Mouse (Mus musculus) heart, postnatal 0 days (tissue): ENCODE measurements around the gene Sdr39u1. TPM values are rescaled to one million over a fixed set of nuclear protein-coding genes. Genes with fewer than 3 reads are reported as not detected.

Experiments used
- ATAC-seq: fragments of 200-750 bp; cut with Nextera tagmentation; 2 replicates; pipeline ENCODE4 v1.8.0; 2017; ENCODE audit warnings: low read depth, moderate number of reproducible peaks, moderate library complexity; ENCODE audit not compliant: insufficient read depth
- DNase-seq: peaks from one replicate; pipeline ENCODE4 v3.0.0-alpha.2; 2016; ENCODE audit warnings: low spot score
- H3K27ac ChIP-seq: fragments of 300-500 bp; sonication (generic); 2 replicates; pipeline ENCODE4 v1.5.1; 2014; ENCODE audit warnings: low read depth, mild to moderate bottlenecking
- H3K27me3 ChIP-seq: fragments of 300-500 bp; sonication (generic); 2 replicates; pipeline ENCODE4 v1.6.1; 2014; ENCODE audit warnings: low read length, mixed read lengths; ENCODE audit not compliant: control insufficient read depth, insufficient read depth
- H3K36me3 ChIP-seq: fragments of 300-500 bp; sonication (generic); replicated peaks from 2 replicates; pipeline ENCODE4 v1.6.1; 2014; ENCODE audit warnings: low read length, mixed read lengths; ENCODE audit not compliant: control insufficient read depth, insufficient read depth
- H3K4me1 ChIP-seq: fragments of 300-500 bp; sonication (generic); 2 replicates; pipeline ENCODE4 v1.6.1; 2014; ENCODE audit warnings: antibody characterized with exemption; ENCODE audit not compliant: control insufficient read depth, insufficient read depth
- H3K4me2 ChIP-seq: fragments of 300-500 bp; sonication (generic); 2 replicates; pipeline ENCODE4 v1.6.1; 2014; ENCODE audit warnings: low read depth, mild to moderate bottlenecking, low read length, moderate library complexity
- H3K4me3 ChIP-seq: fragments of 300-500 bp; sonication (generic); 2 replicates; pipeline ENCODE4 v1.5.1; 2014; ENCODE audit warnings: low read depth, low read length
- H3K9ac ChIP-seq: fragments of 300-500 bp; sonication (generic); replicated peaks from 2 replicates; pipeline ENCODE4 v1.6.1; 2014; ENCODE audit warnings: low read depth, low read length, mixed read lengths
- H3K9me3 ChIP-seq: fragments of 300-500 bp; sonication (generic); replicated peaks from 2 replicates; pipeline ENCODE4 v1.6.1; 2016; ENCODE audit warnings: low read length; ENCODE audit not compliant: control insufficient read depth
- CTCF ChIP-seq: IDR thresholded peaks from 2 replicates; pipeline ENCODE4 v1.5.1; 2016; ENCODE audit warnings: antibody characterized with exemption, control low read depth, low read depth
- EP300 ChIP-seq: IDR thresholded peaks from 2 replicates; pipeline ENCODE4 v1.6.1; 2016; ENCODE audit warnings: antibody characterized with exemption, low read depth
- WGBS: fragments of 180-500 bp; shearing (Covaris S2); extraction: QIAGEN DNeasy Blood & Tissue Kit; methylation state at CpG from one replicate; pipeline ENCODE4 v1.1.7; 2014; 5-methylcytosine and 5-hydroxymethylcytosine counted together
- polyA plus RNA-seq: library from polyadenylated mRNA; unstranded; fragments of >200 nt; fragmentation: Nextera tagmentation; extraction: Ambion mirVana; gene quantifications from 2 replicates; pipeline ENCODE4 v1.2.1, GENCODE M21; 2015
- total RNA-seq: library from RNA; depleted of rRNA; stranded (reverse); fragments of >200 nt; gene quantifications from 2 replicates; pipeline ENCODE4 v1.2.3, GENCODE M21; 2014; ENCODE audit warnings: low replicate concordance

Gene Sdr39u1
- total and polyA plus RNA-seq, 2 experiments from 2014 or later = 88.3 to 138 TPM

- Histone ChIP-seq H3K4me3 (peak overlapping the region; percentile 83), H3K9ac (peak overlapping the region; percentile 85), H3K36me3 (peaks cover 45% of the 10 kb centered on the region), H3K4me1 (peaks cover 13% of the 10 kb centered on the region; the same call in 1 of the 2 replicates), H3K27ac (peak overlapping the region; percentile 92), H3K27me3 (no peaks in the 10 kb centered on the region), H3K9me3 (no peaks in the 10 kb centered on the region), H3K4me2 (peak overlapping the region; percentile 86)
- WGBS = 4% methylated on average over 16 of the region's 16 CpGs
- DNase-seq (peak; percentile 33), ATAC-seq (no peak)
- TF ChIP-seq EP300 (no peak), CTCF (no peak)
Measured at GRCm38 (mm10) chr14:55885791-55886271, 14.3 kb downstream of the Sdr39u1 start.

GRCm38 (mm10) chr14:55885114-55885790, 14.8 kb downstream of the Sdr39u1 start:
- peak overlapping the region; percentile 85 for H3K9ac ChIP-seq
- no peaks in the 10 kb centered on the region for H3K27me3 ChIP-seq
- whole genome bisulfite sequencing = under 1% methylated on average over 21 of the region's 30 CpGs
- H3K27ac ChIP-seq = peak overlapping the region; percentile 92
- H3K4me2 ChIP-seq = peak overlapping the region; percentile 86
- TF ChIP-seq CTCF (no peak), EP300 (no peak)
- peak overlapping the region; percentile 83 for H3K4me3 ChIP-seq
- peaks cover 39% of the 10 kb centered on the region for H3K36me3 ChIP-seq
- ATAC-seq (peak; percentile 19; the same call in 1 of the 2 replicates), DNase-seq (peak; percentile 39)
- H3K4me1 ChIP-seq = peaks cover 13% of the 10 kb centered on the region; the same call in 1 of the 2 replicates
- no peaks in the 10 kb centered on the region for H3K9me3 ChIP-seq

GRCm38 (mm10) chr14:55884713-55885113, 15.4 kb downstream of the Sdr39u1 start, which contains the start of gene Khnyn:
TSS of gene Khnyn (plus strand) at chr14:55884947.
- H3K9me3 ChIP-seq = no peaks in the 10 kb centered on the region
- H3K9ac ChIP-seq = peak within 1 kb of the TSS; percentile 85
- H3K4me3 ChIP-seq = peak within 1 kb of the TSS; percentile 83
- H3K4me1 ChIP-seq = peaks cover 13% of the 10 kb centered on the region; the same call in 1 of the 2 replicates
- H3K27me3 ChIP-seq = no peaks in the 10 kb centered on the region
- ATAC-seq = peak; percentile 95
- WGBS = under 1% methylated on average over 24 of the region's 30 CpGs
- peak within 1 kb of the TSS; percentile 92 for H3K27ac ChIP-seq
- H3K36me3 ChIP-seq = peaks cover 34% of the 10 kb centered on the region
- peak; percentile 42; the same call in 1 of the 2 replicates for TF ChIP-seq EP300
- TF ChIP-seq CTCF = no peak
- H3K4me2 ChIP-seq = peak within 1 kb of the TSS; percentile 86
- DNase-seq = peak; percentile 93

- peak; percentile 71 for ATAC-seq
- WGBS = 23% methylated on average over 4 of the region's 4 CpGs
Measured at GRCm38 (mm10) chr14:55884166-55884565, 15.9 kb downstream of the Sdr39u1 start, which contains the start of gene Cbln3. TSS of gene Cbln3 (minus strand) at chr14:55884392.

GRCm38 (mm10) chr14:55883663-55884062, 16.4 kb downstream of the Sdr39u1 start:
- DNase-seq (no peak), ATAC-seq (no peak)
- Histone ChIP-seq H3K4me3 (no peak overlapping the region), H3K4me1 (peaks cover 13% of the 10 kb centered on the region; the same call in 1 of the 2 replicates), H3K9ac (no peak overlapping the region), H3K36me3 (peaks cover 24% of the 10 kb centered on the region), H3K27me3 (no peaks in the 10 kb centered on the region), H3K27ac (peak overlapping the region; percentile 92), H3K9me3 (no peaks in the 10 kb centered on the region), H3K4me2 (no peak overlapping the region)
- TF ChIP-seq CTCF (no peak), EP300 (no peak)
- WGBS = 80% methylated on average over 12 of the region's 12 CpGs

More at GRCm38 (mm10) chr14:55884166-55884565, 15.9 kb downstream of the Sdr39u1 start, which contains the start of gene Cbln3:
- H3K4me3 ChIP-seq = peak within 1 kb of the TSS; percentile 83
- peak within 1 kb of the TSS; percentile 85 for H3K9ac ChIP-seq
- no peaks in the 10 kb centered on the region for H3K27me3 ChIP-seq
- peak within 1 kb of the TSS; percentile 92 for H3K27ac ChIP-seq
- H3K4me1 ChIP-seq = peaks cover 13% of the 10 kb centered on the region; the same call in 1 of the 2 replicates
- H3K36me3 ChIP-seq = peaks cover 28% of the 10 kb centered on the region
- DNase-seq = peak; percentile 79
- H3K4me2 ChIP-seq = peak within 1 kb of the TSS; percentile 86
- no peak for TF ChIP-seq CTCF
- TF ChIP-seq EP300 = no peak
- no peaks in the 10 kb centered on the region for H3K9me3 ChIP-seq
